ENCODE assay signal across 25 mouse cellular contexts in genomic region chr5:114717292-114717691, GRCm38 (mm10).
"Had no signal": no experiment of that assay in that cellular context is flagged by ENCODE, and none has a peak within 500 bp of the region (broad histone marks: within the 10 kb centered on the region; RNA-seq: fewer than 3 reads in every experiment).

No protein-coding gene starts in this region.

- H3K9me3 ChIP-seq: heart, embryonic 13.5 days; heart, embryonic 15.5 days; hindbrain, embryonic 13.5 days; hindbrain, embryonic 15.5 days; kidney, embryonic 15.5 days; limb, embryonic 13.5 days; limb, embryonic 15.5 days had no signal

- H3K4me1 ChIP-seq: heart, embryonic 13.5 days; heart, embryonic 15.5 days; hindbrain, embryonic 13.5 days; hindbrain, embryonic 15.5 days; limb, embryonic 15.5 days had no signal

- H3K27me3 ChIP-seq: heart, embryonic 13.5 days; heart, embryonic 15.5 days; hindbrain, embryonic 13.5 days; hindbrain, embryonic 15.5 days; kidney, embryonic 15.5 days; limb, embryonic 13.5 days; limb, embryonic 15.5 days had no signal

- ATAC-seq: hindbrain, postnatal 0 days; intestine, embryonic 16.5 days had no signal

- H3K27ac ChIP-seq: heart, adult 2 months; heart, embryonic 13.5 days; heart, embryonic 15.5 days; hindbrain, embryonic 13.5 days; hindbrain, embryonic 15.5 days; kidney, embryonic 15.5 days; kidney, postnatal 0 days; limb, embryonic 13.5 days; limb, embryonic 15.5 days had no signal

- H3K4me2 ChIP-seq: heart, embryonic 11.5 days; heart, embryonic 13.5 days; heart, embryonic 15.5 days; hindbrain, embryonic 13.5 days; hindbrain, embryonic 15.5 days; kidney, embryonic 15.5 days; limb, embryonic 13.5 days; limb, embryonic 15.5 days had no signal

- DNase-seq: gastrocnemius, postnatal 14 days; gastrocnemius, postnatal 36 days; heart, adult 11 months; heart, adult 2 months; heart, postnatal 14 days; heart, postnatal 36 days; kidney, adult 11 months; kidney, adult 2 months; kidney, adult 9 months; kidney, postnatal 14 days; kidney, postnatal 36 days; layer of hippocampus, adult 9-11 months; layer of hippocampus, postnatal 36 days; left cerebral cortex, postnatal 4 days had no signal

- H3K4me3 ChIP-seq: heart, adult 2 months; heart, embryonic 13.5 days; heart, embryonic 15.5 days; hindbrain, embryonic 13.5 days; hindbrain, embryonic 15.5 days; kidney, embryonic 15.5 days; limb, embryonic 13.5 days; limb, embryonic 15.5 days had no signal

- H3K9ac ChIP-seq: heart, embryonic 13.5 days; heart, embryonic 15.5 days; hindbrain, embryonic 13.5 days; hindbrain, embryonic 15.5 days; kidney, embryonic 15.5 days; limb, embryonic 13.5 days; limb, embryonic 15.5 days had no signal
